Mouse (Mus musculus): ENCODE results near the gene Fndc1.

Fndc1 gene

GRCm38 (mm10) chr17:7826819-7827515, at the start of gene Fndc1:
Fndc1 (minus strand) TSS chr17:7827302.
- ATAC-seq (ENCODE audit: low TSS enrichment): peak; percentile 65; the same call in 1 of the 2 replicates

GRCm38 (mm10) chr17:7876541-7876940, 49.4 kb upstream of the Fndc1 start:
- no peak for ATAC-seq (ENCODE audit: low TSS enrichment)

- ATAC-seq (ENCODE audit: low TSS enrichment): no peak
Measured at GRCm38 (mm10) chr17:7875941-7876461, 48.9 kb upstream of the Fndc1 start.

GRCm38 (mm10) chr17:7874776-7875531, 47.9 kb upstream of the Fndc1 start:
- no peak for ATAC-seq (ENCODE audit: low TSS enrichment)

- ATAC-seq (ENCODE audit: low TSS enrichment): no peak
Measured at GRCm38 (mm10) chr17:7873382-7873781, 46.3 kb upstream of the Fndc1 start.

GRCm38 (mm10) chr17:7871800-7872199, 44.7 kb upstream of the Fndc1 start:
- 0 out of 2 replicates have a peak, but pooled peaks have one; percentile 57 for ATAC-seq (ENCODE audit: low TSS enrichment)

- ATAC-seq (ENCODE audit: low TSS enrichment): no peak
Measured at GRCm38 (mm10) chr17:7870862-7871605, 43.9 kb upstream of the Fndc1 start.

GRCm38 (mm10) chr17:7869114-7869513, 42.0 kb upstream of the Fndc1 start:
- no peak for ATAC-seq (ENCODE audit: low TSS enrichment)

GRCm38 (mm10) chr17:7868631-7869030, 41.5 kb upstream of the Fndc1 start:
- ATAC-seq (ENCODE audit: low TSS enrichment): peak; percentile 85

- no peak for ATAC-seq (ENCODE audit: low TSS enrichment)
Measured at GRCm38 (mm10) chr17:7864740-7865139, 37.6 kb upstream of the Fndc1 start.

- no peak for ATAC-seq (ENCODE audit: low TSS enrichment)
Measured at GRCm38 (mm10) chr17:7863745-7864144, 36.6 kb upstream of the Fndc1 start.

- no peak for ATAC-seq (ENCODE audit: low TSS enrichment)
Measured at GRCm38 (mm10) chr17:7860845-7861360, 33.8 kb upstream of the Fndc1 start.

- ATAC-seq (ENCODE audit: low TSS enrichment): no peak
Measured at GRCm38 (mm10) chr17:7857658-7858057, 30.6 kb upstream of the Fndc1 start.

- ATAC-seq (ENCODE audit: low TSS enrichment): no peak
Measured at GRCm38 (mm10) chr17:7855851-7856250, 28.7 kb upstream of the Fndc1 start.

- ATAC-seq (ENCODE audit: low TSS enrichment): no peak
Measured at GRCm38 (mm10) chr17:7851979-7852378, 24.9 kb upstream of the Fndc1 start.

GRCm38 (mm10) chr17:7851527-7851926, 24.4 kb upstream of the Fndc1 start:
- ATAC-seq (ENCODE audit: low TSS enrichment): no peak

- no peak for ATAC-seq (ENCODE audit: low TSS enrichment)
Measured at GRCm38 (mm10) chr17:7850246-7850645, 23.1 kb upstream of the Fndc1 start.

GRCm38 (mm10) chr17:7840505-7841290, 13.6 kb upstream of the Fndc1 start:
- no peak for ATAC-seq (ENCODE audit: low TSS enrichment)

GRCm38 (mm10) chr17:7827586-7827985, 484 bp upstream of the Fndc1 start:
- ATAC-seq (ENCODE audit: low TSS enrichment): no peak; the same call in 1 of the 2 replicates

GRCm38 (mm10) chr17:7825416-7825815, 1.7 kb downstream of the Fndc1 start:
- ATAC-seq (ENCODE audit: low TSS enrichment): no peak; the same call in 1 of the 2 replicates

- no peak for ATAC-seq (ENCODE audit: low TSS enrichment)
Measured at GRCm38 (mm10) chr17:7821553-7822186, 5.4 kb downstream of the Fndc1 start.
